Mouse (Mus musculus): ENCODE measurements around the gene Rcor2. TPM values are rescaled to one million over a fixed set of nuclear protein-coding genes. Genes with fewer than 3 reads are reported as not detected.

The Rcor2 gene
- polyA plus RNA-seq, 1 experiment from 2014 or later = 0.27 TPM

DNA sequence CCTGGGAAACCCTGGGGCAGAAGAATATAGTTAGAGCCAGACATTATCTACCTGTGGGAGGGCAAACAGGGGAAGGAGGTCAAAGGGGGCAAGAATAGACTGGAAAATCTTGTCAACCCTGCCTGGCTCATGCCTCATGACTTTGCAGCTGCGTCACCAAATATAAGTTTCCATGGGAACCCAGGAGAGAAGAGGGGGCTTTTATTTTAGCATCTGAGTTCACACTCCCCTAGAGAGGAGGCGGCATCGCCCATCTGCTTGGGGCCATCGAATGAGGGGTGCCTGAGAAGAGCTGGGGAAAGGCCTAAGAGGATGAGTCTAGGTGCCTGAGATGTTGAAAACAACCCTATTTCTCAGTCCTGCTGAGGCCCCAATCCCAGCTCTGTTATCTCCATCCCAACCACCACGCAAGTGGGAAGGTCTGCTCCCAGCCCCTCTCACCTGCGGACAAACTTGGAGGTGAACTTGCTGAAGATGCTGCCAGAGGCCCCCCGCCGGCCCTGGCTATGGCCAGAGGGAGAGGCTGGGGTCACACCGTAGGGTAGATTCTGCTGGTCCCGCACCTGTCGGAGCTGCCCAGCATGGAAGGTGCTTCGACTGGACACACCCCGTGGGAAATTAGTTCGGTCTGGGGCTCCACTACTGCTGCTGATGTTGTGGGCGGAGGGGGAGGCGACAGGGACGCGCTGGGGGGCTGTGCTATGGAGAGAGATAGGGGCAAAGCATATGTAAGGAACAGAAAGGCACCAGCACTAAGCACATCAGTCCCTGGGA, 13.6 kb downstream of the Rcor2 start:
- WGBS (ENCODE audit: insufficient replicate concordance) = 82% methylated on average over 18 of the region's 18 CpGs
- Histone ChIP-seq H3K27me3 (ENCODE audit: control insufficient read depth, insufficient read depth, low read depth, low read length) (no peaks in the 10 kb centered on the region), H3K4me2 (ENCODE audit: low read depth, low read length) (no peak overlapping the region), H3K9me3 (replicated peaks; ENCODE audit: control insufficient read depth, low read length) (no peaks in the 10 kb centered on the region), H3K4me1 (ENCODE audit: control insufficient read depth, low read depth, low read length) (peaks cover 3% of the 10 kb centered on the region; the same call in 1 of the 2 replicates), H3K9ac (ENCODE audit: low read depth, low read length) (no peak overlapping the region), H3K4me3 (ENCODE audit: low read depth, low read length) (no peak overlapping the region), H3K27ac (ENCODE audit: low read length) (no peak overlapping the region), H3K36me3 (ENCODE audit: control insufficient read depth, insufficient read depth) (peaks cover 65% of the 10 kb centered on the region)
- ATAC-seq (ENCODE audit: low read depth) = no peak

DNA sequence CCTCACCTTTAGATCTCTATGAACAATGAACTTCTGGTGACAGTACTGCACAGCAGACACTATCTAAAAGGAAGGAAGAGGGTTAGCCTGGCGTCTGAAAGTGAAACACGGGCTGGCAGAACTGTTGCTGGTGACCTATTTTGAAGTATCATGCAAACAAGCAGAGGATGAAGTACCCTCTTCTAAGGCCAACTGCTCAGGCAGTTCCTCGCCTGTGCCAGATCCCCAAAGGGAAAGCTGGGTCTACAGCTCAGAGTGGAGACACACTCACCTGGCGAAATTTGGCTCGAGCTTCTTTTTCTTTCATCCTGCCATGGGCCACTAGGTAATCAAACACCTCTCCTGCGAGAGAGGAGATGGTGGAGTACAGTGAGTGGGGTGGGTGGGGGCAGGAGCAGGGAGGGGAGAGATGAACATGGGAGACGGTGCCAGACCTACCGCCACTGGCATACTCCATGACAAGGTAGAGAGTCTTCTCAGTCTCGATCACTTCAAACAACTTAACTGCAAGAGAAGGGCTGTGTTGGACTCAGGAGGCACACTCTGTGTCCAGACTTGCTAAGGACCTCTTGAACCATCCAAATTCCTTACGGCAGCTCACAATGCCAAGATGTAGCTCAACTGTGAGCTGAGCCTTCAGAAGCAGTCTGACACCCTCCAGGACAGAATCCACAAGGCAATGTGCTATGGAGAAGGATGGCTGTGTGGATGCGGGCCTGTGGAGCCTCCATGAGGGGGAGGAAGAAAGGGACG, 19.6 kb downstream of the Rcor2 start:
- Histone ChIP-seq H3K4me1 (ENCODE audit: control insufficient read depth, low read depth, low read length) (no peaks in the 10 kb centered on the region; the same call in 1 of the 2 replicates), H3K9ac (ENCODE audit: low read depth, low read length) (no peak overlapping the region), H3K27ac (ENCODE audit: low read length) (no peak overlapping the region), H3K27me3 (ENCODE audit: control insufficient read depth, insufficient read depth, low read depth, low read length) (no peaks in the 10 kb centered on the region), H3K4me2 (ENCODE audit: low read depth, low read length) (no peak overlapping the region), H3K9me3 (replicated peaks; ENCODE audit: control insufficient read depth, low read length) (no peaks in the 10 kb centered on the region), H3K4me3 (ENCODE audit: low read depth, low read length) (no peak overlapping the region), H3K36me3 (ENCODE audit: control insufficient read depth, insufficient read depth) (peaks cover 47% of the 10 kb centered on the region)
- ATAC-seq (ENCODE audit: low read depth) = no peak
- WGBS (ENCODE audit: insufficient replicate concordance) = 75% methylated on average over 12 of the region's 12 CpGs

DNA sequence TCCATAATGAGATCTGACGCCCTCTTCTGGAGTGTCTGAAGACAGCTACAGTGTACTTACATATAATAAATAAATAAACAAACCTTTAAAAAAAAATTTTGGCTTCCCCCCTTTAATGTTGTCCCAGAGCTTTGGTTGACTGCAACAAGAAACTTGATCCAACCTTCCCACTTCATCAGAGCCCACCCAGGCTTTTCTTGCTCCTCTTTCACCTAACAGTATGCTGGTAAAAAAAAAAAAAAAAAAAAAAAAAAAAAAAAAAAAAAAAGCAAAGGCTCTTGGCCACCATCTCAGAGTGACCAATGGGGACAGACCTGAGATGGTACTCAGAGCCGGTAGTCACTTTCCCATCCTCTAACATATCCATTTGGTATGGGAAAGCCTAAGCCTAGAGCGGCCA, 21.2 kb downstream of the Rcor2 start:
- no peak overlapping the region for H3K4me3 ChIP-seq (ENCODE audit: low read depth, low read length)
- H3K27ac ChIP-seq (ENCODE audit: low read length) = no peak overlapping the region
- H3K4me1 ChIP-seq (ENCODE audit: control insufficient read depth, low read depth, low read length) = peaks cover 6% of the 10 kb centered on the region
- H3K9ac ChIP-seq (ENCODE audit: low read depth, low read length) = no peak overlapping the region
- H3K27me3 ChIP-seq (ENCODE audit: control insufficient read depth, insufficient read depth, low read depth, low read length) = no peaks in the 10 kb centered on the region
- no peak overlapping the region for H3K4me2 ChIP-seq (ENCODE audit: low read depth, low read length)
- ATAC-seq (ENCODE audit: low read depth) = no peak
- no peaks in the 10 kb centered on the region for H3K9me3 ChIP-seq (replicated peaks; ENCODE audit: control insufficient read depth, low read length)
- peaks cover 32% of the 10 kb centered on the region for H3K36me3 ChIP-seq (ENCODE audit: control insufficient read depth, insufficient read depth)
- WGBS (ENCODE audit: insufficient replicate concordance) = 75% methylated on average over 3 of the region's 3 CpGs

DNA sequence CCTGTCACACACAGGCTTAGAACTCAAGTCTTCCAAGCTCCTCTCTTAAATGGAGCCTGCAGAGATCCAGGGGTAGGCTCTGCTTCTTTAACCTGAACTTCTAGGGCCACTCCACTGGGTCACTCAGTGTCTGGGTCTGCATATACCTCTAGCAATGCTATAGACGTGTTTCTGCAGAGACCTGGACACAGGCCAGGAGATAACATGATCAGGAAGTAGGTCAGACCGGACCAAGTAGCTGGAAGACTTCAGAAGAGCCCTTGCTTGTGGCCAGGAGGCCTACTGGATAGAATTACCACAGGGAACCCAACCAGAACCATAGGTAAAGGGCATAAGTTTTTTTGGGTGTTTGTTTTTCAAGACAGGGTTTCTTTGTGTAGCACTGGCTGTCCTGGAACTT, 22.6 kb downstream of the Rcor2 start:
- H3K4me1 ChIP-seq (ENCODE audit: control insufficient read depth, low read depth, low read length) = peaks cover 19% of the 10 kb centered on the region
- H3K27ac ChIP-seq (ENCODE audit: low read length) = no peak overlapping the region
- H3K9ac ChIP-seq (ENCODE audit: low read depth, low read length) = no peak overlapping the region
- H3K4me3 ChIP-seq (ENCODE audit: low read depth, low read length) = no peak overlapping the region
- H3K9me3 ChIP-seq (replicated peaks; ENCODE audit: control insufficient read depth, low read length) = no peaks in the 10 kb centered on the region
- no peaks in the 10 kb centered on the region for H3K27me3 ChIP-seq (ENCODE audit: control insufficient read depth, insufficient read depth, low read depth, low read length)
- peaks cover 17% of the 10 kb centered on the region for H3K36me3 ChIP-seq (ENCODE audit: control insufficient read depth, insufficient read depth)
- 29% methylated on average over 2 of the region's 2 CpGs for WGBS (ENCODE audit: insufficient replicate concordance)
- ATAC-seq (ENCODE audit: low read depth) = no peak
- H3K4me2 ChIP-seq (ENCODE audit: low read depth, low read length) = no peak overlapping the region

DNA sequence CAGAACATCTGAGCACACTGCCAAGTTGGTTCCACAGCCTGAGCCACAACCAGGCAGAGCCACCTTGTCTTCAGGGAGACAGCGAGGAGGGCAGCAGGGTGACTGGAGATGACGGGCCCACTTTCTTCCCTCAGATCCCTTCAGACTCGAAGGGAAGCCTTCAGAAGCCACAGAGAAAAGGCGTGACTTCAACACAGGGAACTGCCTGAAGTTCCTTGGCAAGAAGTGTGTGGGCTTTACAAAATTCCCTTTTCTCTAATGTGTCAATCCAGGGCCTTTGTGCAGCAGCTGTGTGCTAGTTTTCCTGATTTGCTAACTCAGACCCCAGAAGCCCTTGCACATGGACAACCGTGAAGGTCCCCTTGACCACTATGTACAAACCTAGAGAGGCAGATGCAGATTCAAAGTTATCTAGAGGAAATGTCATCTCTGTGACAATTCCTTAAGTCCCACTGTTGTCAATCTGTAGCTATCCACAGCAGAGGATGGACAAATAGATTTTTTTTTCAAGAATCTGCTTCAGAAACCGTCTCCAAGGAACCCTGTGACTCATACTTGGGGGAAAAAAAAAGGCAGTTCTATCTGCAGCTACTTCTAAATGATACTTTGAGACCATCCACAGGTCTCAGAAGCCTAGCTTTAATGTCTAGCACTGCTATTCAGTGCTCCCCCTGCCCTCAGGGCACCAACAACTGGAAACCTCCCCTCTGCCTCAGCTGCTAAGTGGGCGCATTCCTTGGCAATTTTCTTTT, 25.0 kb downstream of the Rcor2 start:
- Histone ChIP-seq H3K27me3 (ENCODE audit: control insufficient read depth, insufficient read depth, low read depth, low read length) (no peaks in the 10 kb centered on the region), H3K4me2 (ENCODE audit: low read depth, low read length) (no peak overlapping the region), H3K4me1 (ENCODE audit: control insufficient read depth, low read depth, low read length) (peaks cover 34% of the 10 kb centered on the region), H3K9ac (ENCODE audit: low read depth, low read length) (no peak overlapping the region), H3K36me3 (ENCODE audit: control insufficient read depth, insufficient read depth) (peaks cover 1% of the 10 kb centered on the region; the same call in 1 of the 2 replicates), H3K27ac (ENCODE audit: low read length) (no peak overlapping the region), H3K4me3 (ENCODE audit: low read depth, low read length) (no peak overlapping the region), H3K9me3 (replicated peaks; ENCODE audit: control insufficient read depth, low read length) (no peaks in the 10 kb centered on the region)
- ATAC-seq (ENCODE audit: low read depth) = no peak
- 72% methylated on average over 7 of the region's 7 CpGs for WGBS (ENCODE audit: insufficient replicate concordance)

DNA sequence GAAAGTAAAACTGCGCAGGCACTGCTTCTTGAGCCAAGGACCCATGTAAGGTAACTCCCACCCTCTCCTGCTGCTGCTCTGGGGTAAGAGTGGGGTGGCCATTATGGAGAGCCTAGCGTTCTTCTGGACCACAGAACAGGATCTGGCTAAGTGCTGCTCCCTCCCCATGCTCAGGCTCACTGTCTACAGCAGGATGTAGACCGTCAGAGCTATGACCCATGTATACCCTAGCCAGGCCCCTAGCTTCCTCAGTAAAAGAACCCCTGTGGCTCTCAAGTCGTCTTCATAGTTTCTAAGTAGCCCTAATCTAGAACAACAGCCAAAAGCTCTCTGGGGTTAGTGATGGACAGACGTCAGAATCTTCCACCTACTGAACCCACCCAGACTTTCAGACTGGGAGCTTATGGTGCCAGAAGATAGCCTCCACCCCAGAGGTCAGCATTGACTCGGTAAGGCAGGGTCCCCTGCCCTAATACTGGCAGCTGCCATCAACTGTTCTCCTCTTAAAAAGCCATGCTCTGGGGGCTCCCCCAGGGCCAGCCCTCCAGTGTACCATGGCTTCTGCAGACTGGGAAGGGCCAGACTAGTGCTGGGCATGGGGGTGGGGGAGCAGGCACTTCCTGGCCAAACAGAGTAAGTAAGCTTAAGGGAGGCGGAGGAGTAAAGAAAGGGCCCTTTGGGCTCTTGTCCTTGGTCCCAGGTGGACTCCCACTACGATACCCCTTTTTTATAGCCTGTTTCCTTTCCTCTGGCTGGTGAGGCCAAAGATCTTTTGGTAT, 27.2 kb downstream of the Rcor2 start:
- H3K4me1 ChIP-seq (ENCODE audit: control insufficient read depth, low read depth, low read length) = peaks cover 38% of the 10 kb centered on the region
- peak overlapping the region; percentile 74 for H3K4me2 ChIP-seq (ENCODE audit: low read depth, low read length)
- peak overlapping the region; percentile 58 for H3K4me3 ChIP-seq (ENCODE audit: low read depth, low read length)

DNA sequence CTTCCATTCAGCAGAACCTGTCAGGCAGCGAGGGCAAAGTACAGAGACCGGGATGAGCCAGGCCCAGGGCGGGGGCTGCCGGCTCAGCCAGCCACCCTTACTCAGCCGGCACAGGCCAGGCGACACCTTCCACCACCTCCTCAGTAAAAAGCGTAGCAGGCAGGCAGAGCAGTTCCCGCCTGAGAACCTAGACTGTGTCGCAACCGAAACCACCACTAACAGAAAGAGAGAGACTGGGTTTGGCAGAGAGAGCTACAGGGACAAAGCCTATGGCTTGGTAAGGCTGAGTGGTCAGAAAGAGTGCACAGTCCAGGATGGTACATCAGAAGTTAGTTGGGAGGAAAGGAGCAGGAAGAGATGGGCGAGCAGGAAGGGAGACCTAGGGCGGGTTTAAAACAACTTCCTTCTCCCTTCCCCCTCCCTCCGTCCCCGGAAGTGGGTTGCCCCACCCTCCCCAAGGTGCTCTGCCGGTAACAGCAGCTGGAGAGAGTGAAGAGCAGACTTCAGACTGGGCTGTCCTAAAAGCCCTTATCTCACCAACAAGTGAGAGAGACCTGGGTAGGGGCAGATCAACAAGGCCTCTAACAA, 28.0 kb downstream of the Rcor2 start:
- peak overlapping the region; percentile 83 for H3K27ac ChIP-seq (ENCODE audit: low read length)
- WGBS (ENCODE audit: insufficient replicate concordance) = 8% methylated on average over 15 of the region's 15 CpGs
- ATAC-seq (ENCODE audit: low read depth) = peak; percentile 90
- peaks cover 39% of the 10 kb centered on the region for H3K4me1 ChIP-seq (ENCODE audit: control insufficient read depth, low read depth, low read length)
- no peaks in the 10 kb centered on the region for H3K36me3 ChIP-seq (ENCODE audit: control insufficient read depth, insufficient read depth)
- H3K4me2 ChIP-seq (ENCODE audit: low read depth, low read length) = peak overlapping the region; percentile 74
- H3K27me3 ChIP-seq (ENCODE audit: control insufficient read depth, insufficient read depth, low read depth, low read length) = no peaks in the 10 kb centered on the region
- no peaks in the 10 kb centered on the region for H3K9me3 ChIP-seq (replicated peaks; ENCODE audit: control insufficient read depth, low read length)
- peak overlapping the region; percentile 50 for H3K9ac ChIP-seq (ENCODE audit: low read depth, low read length)
- peak overlapping the region; percentile 58 for H3K4me3 ChIP-seq (ENCODE audit: low read depth, low read length)

More for the DNA sequence above, 27.2 kb downstream of the Rcor2 start:
- Histone ChIP-seq H3K36me3 (ENCODE audit: control insufficient read depth, insufficient read depth) (no peaks in the 10 kb centered on the region), H3K27me3 (ENCODE audit: control insufficient read depth, insufficient read depth, low read depth, low read length) (no peaks in the 10 kb centered on the region), H3K9ac (ENCODE audit: low read depth, low read length) (peak overlapping the region; percentile 50), H3K27ac (ENCODE audit: low read length) (peak overlapping the region; percentile 83), H3K9me3 (replicated peaks; ENCODE audit: control insufficient read depth, low read length) (no peaks in the 10 kb centered on the region)
- 26% methylated on average over 8 of the region's 8 CpGs for WGBS (ENCODE audit: insufficient replicate concordance)
- ATAC-seq (ENCODE audit: low read depth) = 0 out of 2 replicates have a peak, but pooled peaks have one; percentile 5

DNA sequence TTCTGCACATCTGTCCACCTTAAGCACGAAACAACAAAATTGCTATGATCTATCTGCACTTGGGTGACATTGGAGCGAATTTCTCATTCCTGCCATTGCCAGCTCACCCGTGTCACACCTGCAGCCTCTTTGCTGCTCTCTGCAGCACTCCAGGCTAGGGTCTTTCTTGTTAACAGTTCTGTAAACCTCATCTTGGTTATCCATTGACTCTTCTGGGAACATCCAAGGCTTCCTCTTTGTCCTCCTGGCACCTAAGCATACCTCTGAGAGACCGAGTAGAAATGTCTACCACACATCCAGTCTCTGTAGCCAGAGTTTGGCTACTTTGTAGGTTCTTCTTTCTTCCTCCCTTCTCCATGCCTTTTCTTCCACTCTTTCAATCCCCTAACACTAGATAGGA, 28.8 kb downstream of the Rcor2 start:
- Histone ChIP-seq H3K4me2 (ENCODE audit: low read depth, low read length) (peak overlapping the region; percentile 74), H3K9ac (ENCODE audit: low read depth, low read length) (no peak overlapping the region), H3K36me3 (ENCODE audit: control insufficient read depth, insufficient read depth) (no peaks in the 10 kb centered on the region), H3K27ac (ENCODE audit: low read length) (peak overlapping the region; percentile 83), H3K9me3 (replicated peaks; ENCODE audit: control insufficient read depth, low read length) (no peaks in the 10 kb centered on the region), H3K27me3 (ENCODE audit: control insufficient read depth, insufficient read depth, low read depth, low read length) (no peaks in the 10 kb centered on the region), H3K4me3 (ENCODE audit: low read depth, low read length) (no peak overlapping the region), H3K4me1 (ENCODE audit: control insufficient read depth, low read depth, low read length) (peaks cover 39% of the 10 kb centered on the region)
- WGBS (ENCODE audit: insufficient replicate concordance) = 57% methylated on average over 4 of the region's 4 CpGs
- no peak for ATAC-seq (ENCODE audit: low read depth)

All from liver, embryonic 16.5 days (tissue).